Mouse (Mus musculus) liver, embryonic 15.5 days (tissue): ENCODE data around the gene Pdpn. TPM values are rescaled to one million over a fixed set of nuclear protein-coding genes. Genes with fewer than 3 reads are reported as not detected.
"Not testable (repeated sequence)": the region's sequence is repeated elsewhere in the genome, so short reads cannot be mapped to it uniquely, and the experiment has no call there.

Experiments
- ATAC-seq: fragments of 200-750 bp; cut with Nextera tagmentation; 2 replicates; pipeline ENCODE4 v1.8.0; 2017; ENCODE audit warnings: moderate number of reproducible peaks, mild to moderate bottlenecking, moderate library complexity; ENCODE audit not compliant: insufficient read depth
- H3K27ac ChIP-seq: fragments of 300-500 bp; sonication (generic); replicated peaks from 2 replicates; pipeline ENCODE4 v1.5.1; 2015; ENCODE audit warnings: mild to moderate bottlenecking, inconsistent platforms
- H3K27me3 ChIP-seq: fragments of 300-500 bp; sonication (generic); 2 replicates; pipeline ENCODE4 v1.6.1; 2015; ENCODE audit warnings: mild to moderate bottlenecking, inconsistent platforms
- H3K36me3 ChIP-seq: fragments of 300-500 bp; sonication (generic); replicated peaks from 2 replicates; pipeline ENCODE4 v1.6.1; 2015; ENCODE audit warnings: moderate library complexity, mild to moderate bottlenecking, inconsistent platforms
- H3K4me1 ChIP-seq: fragments of 300-500 bp; sonication (generic); replicated peaks from 2 replicates; pipeline ENCODE4 v1.6.1; 2015; ENCODE audit warnings: inconsistent platforms
- H3K4me2 ChIP-seq: fragments of 300-500 bp; sonication (generic); 2 replicates; pipeline ENCODE4 v1.6.1; 2015; ENCODE audit warnings: moderate library complexity, mild to moderate bottlenecking, inconsistent platforms
- H3K4me3 ChIP-seq: fragments of 300-500 bp; sonication (generic); replicated peaks from 2 replicates; pipeline ENCODE4 v1.5.1; 2015; ENCODE audit warnings: mild to moderate bottlenecking, inconsistent platforms
- H3K9ac ChIP-seq: fragments of 300-500 bp; sonication (generic); 2 replicates; pipeline ENCODE4 v1.6.1; 2015; ENCODE audit warnings: moderate library complexity, mild to moderate bottlenecking, inconsistent platforms
- H3K9me3 ChIP-seq: fragments of 300-500 bp; sonication (generic); replicated peaks from 2 replicates; pipeline ENCODE4 v1.6.1; 2016; ENCODE audit warnings: inconsistent platforms
- WGBS: fragments of 180-500 bp; shearing (Covaris S2); methylation state at CpG from one replicate; pipeline ENCODE4 v1.1.7; 2015; ENCODE audit warnings: mixed read lengths; ENCODE audit not compliant: insufficient replicate concordance; 5-methylcytosine and 5-hydroxymethylcytosine counted together
- polyA plus RNA-seq: library from polyadenylated mRNA; unstranded; fragments of >200 nt; fragmentation: Nextera tagmentation; extraction: Ambion mirVana; gene quantifications from 2 replicates; pipeline ENCODE4 v1.2.1, GENCODE M21; 2015

The Pdpn gene
- 1.1 and 1.8 TPM in 2 replicates for polyA plus RNA-seq

GRCm38 (mm10) chr4:143299325-143300070 lies at the start of gene Pdpn:
Gene Pdpn, minus strand, starts transcription at chr4:143299564.
- ATAC-seq: no peak
- 0 out of 2 replicates have a peak within 1 kb of the TSS, but pooled peaks have one; percentile 7 for H3K4me3 ChIP-seq
- H3K9ac ChIP-seq: no peak within 1 kb of the TSS
- WGBS: 5% methylated on average over 31 of the region's 31 CpGs
- no peaks in the 10 kb centered on the region for H3K9me3 ChIP-seq
- H3K27ac ChIP-seq: no peak within 1 kb of the TSS
- no peaks in the 10 kb centered on the region for H3K36me3 ChIP-seq
- H3K4me2 ChIP-seq: peak within 1 kb of the TSS; percentile 23
- H3K27me3 ChIP-seq: peaks cover 64% of the 10 kb centered on the region
- H3K4me1 ChIP-seq: no peaks in the 10 kb centered on the region

- Histone ChIP-seq H3K4me1 (no peaks in the 10 kb centered on the region), H3K27me3 (peaks cover 50% of the 10 kb centered on the region), H3K9ac (no peak overlapping the region), H3K4me3 (no peak overlapping the region), H3K36me3 (no peaks in the 10 kb centered on the region), H3K9me3 (no peaks in the 10 kb centered on the region), H3K27ac (no peak overlapping the region), H3K4me2 (no peak overlapping the region)
- 14% methylated on average over 5 of the region's 5 CpGs for WGBS
- no peak for ATAC-seq
Measured at GRCm38 (mm10) chr4:143348678-143349077, 49.3 kb upstream of the Pdpn start.

GRCm38 (mm10) chr4:143345491-143345890 lies 46.1 kb upstream of the Pdpn start:
- H3K9ac ChIP-seq, H3K4me1 ChIP-seq, H3K9me3 ChIP-seq, ATAC-seq, H3K4me2 ChIP-seq, H3K4me3 ChIP-seq, H3K27ac ChIP-seq, H3K36me3 ChIP-seq: not testable (repeated sequence)
- WGBS: 66% methylated on average over 5 of the region's 5 CpGs
- peaks cover 31% of the 10 kb centered on the region for H3K27me3 ChIP-seq

- Histone ChIP-seq H3K9me3 (no peaks in the 10 kb centered on the region), H3K4me3 (no peak overlapping the region), H3K27ac (no peak overlapping the region), H3K27me3 (no peaks in the 10 kb centered on the region), H3K4me2 (no peak overlapping the region), H3K9ac (no peak overlapping the region), H3K4me1 (no peaks in the 10 kb centered on the region), H3K36me3 (no peaks in the 10 kb centered on the region)
- WGBS: 72% methylated on average over 7 of the region's 7 CpGs
- no peak for ATAC-seq
Measured at GRCm38 (mm10) chr4:143341470-143341869, 42.1 kb upstream of the Pdpn start.

- Histone ChIP-seq H3K9me3 (no peaks in the 10 kb centered on the region), H3K27ac (no peak overlapping the region), H3K9ac (no peak overlapping the region), H3K4me1 (no peaks in the 10 kb centered on the region), H3K4me2 (no peak overlapping the region), H3K4me3 (no peak overlapping the region), H3K36me3 (no peaks in the 10 kb centered on the region), H3K27me3 (no peaks in the 10 kb centered on the region)
- ATAC-seq: no peak
- WGBS: 68% methylated on average over 13 of the region's 13 CpGs
Measured at GRCm38 (mm10) chr4:143339808-143340207, 40.4 kb upstream of the Pdpn start.

GRCm38 (mm10) chr4:143336096-143336495 lies 36.7 kb upstream of the Pdpn start:
- no peak for ATAC-seq
- no peaks in the 10 kb centered on the region for H3K27me3 ChIP-seq
- no peaks in the 10 kb centered on the region for H3K36me3 ChIP-seq
- 44% methylated on average over 2 of the region's 2 CpGs for WGBS
- no peak overlapping the region for H3K4me2 ChIP-seq
- H3K4me3 ChIP-seq: no peak overlapping the region
- H3K4me1 ChIP-seq: no peaks in the 10 kb centered on the region
- H3K9ac ChIP-seq: no peak overlapping the region
- H3K9me3 ChIP-seq: no peaks in the 10 kb centered on the region
- no peak overlapping the region for H3K27ac ChIP-seq

- no peak overlapping the region for H3K4me3 ChIP-seq
- H3K27ac ChIP-seq: no peak overlapping the region
- ATAC-seq: no peak
- H3K27me3 ChIP-seq: no peaks in the 10 kb centered on the region
- WGBS: 70% methylated on average over 17 of the region's 17 CpGs
- H3K36me3 ChIP-seq: no peaks in the 10 kb centered on the region
- no peaks in the 10 kb centered on the region for H3K4me1 ChIP-seq
- H3K4me2 ChIP-seq: no peak overlapping the region
- no peak overlapping the region for H3K9ac ChIP-seq
- no peaks in the 10 kb centered on the region for H3K9me3 ChIP-seq
Measured at GRCm38 (mm10) chr4:143334995-143335394, 35.6 kb upstream of the Pdpn start.

GRCm38 (mm10) chr4:143334145-143334544 lies 34.8 kb upstream of the Pdpn start:
- Histone ChIP-seq H3K4me1 (no peaks in the 10 kb centered on the region), H3K27me3 (no peaks in the 10 kb centered on the region), H3K4me3 (no peak overlapping the region), H3K4me2 (no peak overlapping the region), H3K36me3 (no peaks in the 10 kb centered on the region), H3K9me3 (no peaks in the 10 kb centered on the region), H3K9ac (no peak overlapping the region), H3K27ac (no peak overlapping the region)
- no peak for ATAC-seq
- WGBS: 49% methylated on average over 5 of the region's 5 CpGs

- ATAC-seq: no peak
- H3K9ac ChIP-seq: no peak overlapping the region
- H3K4me1 ChIP-seq: no peaks in the 10 kb centered on the region
- no peaks in the 10 kb centered on the region for H3K27me3 ChIP-seq
- no peaks in the 10 kb centered on the region for H3K36me3 ChIP-seq
- WGBS: 20% methylated on average over 1 of the region's 1 CpGs
- no peak overlapping the region for H3K27ac ChIP-seq
- H3K9me3 ChIP-seq: no peaks in the 10 kb centered on the region
- no peak overlapping the region for H3K4me2 ChIP-seq
- H3K4me3 ChIP-seq: no peak overlapping the region
Measured at GRCm38 (mm10) chr4:143331787-143332186, 32.4 kb upstream of the Pdpn start.

GRCm38 (mm10) chr4:143330566-143330965 lies 31.2 kb upstream of the Pdpn start:
- no peak overlapping the region for H3K27ac ChIP-seq
- WGBS: 42% methylated on average over 9 of the region's 9 CpGs
- no peaks in the 10 kb centered on the region for H3K9me3 ChIP-seq
- no peak for ATAC-seq
- H3K9ac ChIP-seq: no peak overlapping the region
- H3K4me2 ChIP-seq: no peak overlapping the region
- H3K36me3 ChIP-seq: no peaks in the 10 kb centered on the region
- no peak overlapping the region for H3K4me3 ChIP-seq
- no peaks in the 10 kb centered on the region for H3K4me1 ChIP-seq
- H3K27me3 ChIP-seq: no peaks in the 10 kb centered on the region

- H3K4me1 ChIP-seq: no peaks in the 10 kb centered on the region
- H3K36me3 ChIP-seq: no peaks in the 10 kb centered on the region
- no peak overlapping the region for H3K27ac ChIP-seq
- no peak overlapping the region for H3K9ac ChIP-seq
- no peak for ATAC-seq
- no peaks in the 10 kb centered on the region for H3K9me3 ChIP-seq
- 2% methylated on average over 10 of the region's 10 CpGs for WGBS
- H3K4me3 ChIP-seq: 0 out of 2 replicates have a peak overlapping the region, but pooled peaks have one; percentile 9
- no peaks in the 10 kb centered on the region; the same call in 1 of the 2 replicates for H3K27me3 ChIP-seq
- peak overlapping the region; percentile 38 for H3K4me2 ChIP-seq
Measured at GRCm38 (mm10) chr4:143325625-143325941, 26.2 kb upstream of the Pdpn start.
